Mouse (Mus musculus): ENCODE results near the gene Gm20388. TPM values are rescaled to one million over a fixed set of nuclear protein-coding genes. Genes with fewer than 3 reads are reported as not detected.

Gm20388 gene
- polyA plus RNA-seq, 1 experiment from 2014 or later: not detected

GRCm38 (mm10) chr8:120667561-120668373 lies 757.1 kb downstream of the Gm20388 start, which contains the start of the genes Gm27021 and Cox4i1:
TSS of gene Gm27021 (minus strand) at chr8:120668079.
TSS of gene Cox4i1 (plus strand) at chr8:120668222.
- under 1% methylated on average over 67 of the region's 105 CpGs for WGBS
- H3K4me1 ChIP-seq (replicated peaks; ENCODE audit: control insufficient read depth, insufficient read depth, low read length): peaks cover 18% of the 10 kb centered on the region
- peak within 1 kb of the TSS; percentile 93 for H3K4me3 ChIP-seq (ENCODE audit: low read depth, low read length)
- peak within 1 kb of the TSS; percentile 99 for H3K9ac ChIP-seq (ENCODE audit: low read depth, low read length)
- peak; percentile 33; the same call in 1 of the 2 replicates for TF ChIP-seq CTCF (IDR thresholded peaks at IDR 0.05; ENCODE audit: low read depth)
- H3K27me3 ChIP-seq (replicated peaks; ENCODE audit: control insufficient read depth, insufficient read depth, low read length): no peaks in the 10 kb centered on the region
- peak within 1 kb of the TSS; percentile 93 for H3K27ac ChIP-seq (ENCODE audit: low read depth, low read length)
- H3K4me2 ChIP-seq (replicated peaks; ENCODE audit: low read depth): peak within 1 kb of the TSS; percentile 76
- ATAC-seq: peak; percentile 91
- peaks cover 28% of the 10 kb centered on the region for H3K36me3 ChIP-seq (ENCODE audit: control insufficient read depth, insufficient read depth)
- no peaks in the 10 kb centered on the region for H3K9me3 ChIP-seq (ENCODE audit: control insufficient read depth)

GRCm38 (mm10) chr8:120668374-120668905 lies 757.8 kb downstream of the Gm20388 start, which contains the start of gene Emc8:
TSS of gene Emc8 (minus strand) at chr8:120668573.
- peaks cover 34% of the 10 kb centered on the region for H3K36me3 ChIP-seq (ENCODE audit: control insufficient read depth, insufficient read depth)
- peak within 1 kb of the TSS; percentile 93 for H3K27ac ChIP-seq (ENCODE audit: low read depth, low read length)
- peak within 1 kb of the TSS; percentile 76 for H3K4me2 ChIP-seq (replicated peaks; ENCODE audit: low read depth)
- peak within 1 kb of the TSS; percentile 99 for H3K9ac ChIP-seq (ENCODE audit: low read depth, low read length)
- H3K9me3 ChIP-seq (ENCODE audit: control insufficient read depth): no peaks in the 10 kb centered on the region
- TF ChIP-seq CTCF (IDR thresholded peaks at IDR 0.05; ENCODE audit: low read depth): no peak
- ATAC-seq: peak; percentile 47
- no peaks in the 10 kb centered on the region for H3K27me3 ChIP-seq (replicated peaks; ENCODE audit: control insufficient read depth, insufficient read depth, low read length)
- 2% methylated on average over 48 of the region's 51 CpGs for WGBS
- H3K4me3 ChIP-seq (ENCODE audit: low read depth, low read length): peak within 1 kb of the TSS; percentile 93
- peaks cover 18% of the 10 kb centered on the region for H3K4me1 ChIP-seq (replicated peaks; ENCODE audit: control insufficient read depth, insufficient read depth, low read length)

GRCm38 (mm10) chr8:120671775-120672174 lies 761.1 kb downstream of the Gm20388 start:
- no peak overlapping the region for H3K4me3 ChIP-seq (ENCODE audit: low read depth, low read length)
- H3K27ac ChIP-seq (ENCODE audit: low read depth, low read length): no peak overlapping the region
- H3K4me1 ChIP-seq (replicated peaks; ENCODE audit: control insufficient read depth, insufficient read depth, low read length): peaks cover 8% of the 10 kb centered on the region; the same call in 1 of the 2 replicates
- H3K27me3 ChIP-seq (replicated peaks; ENCODE audit: control insufficient read depth, insufficient read depth, low read length): no peaks in the 10 kb centered on the region
- no peak for ATAC-seq
- TF ChIP-seq CTCF (IDR thresholded peaks at IDR 0.05; ENCODE audit: low read depth): no peak
- no peak overlapping the region for H3K9ac ChIP-seq (ENCODE audit: low read depth, low read length)
- WGBS: 54% methylated on average over 6 of the region's 6 CpGs
- no peaks in the 10 kb centered on the region for H3K9me3 ChIP-seq (ENCODE audit: control insufficient read depth)
- H3K36me3 ChIP-seq (ENCODE audit: control insufficient read depth, insufficient read depth): peaks cover 48% of the 10 kb centered on the region
- H3K4me2 ChIP-seq (replicated peaks; ENCODE audit: low read depth): peak overlapping the region; percentile 38; the same call in 1 of the 2 replicates

- Histone ChIP-seq H3K4me3 (ENCODE audit: low read depth, low read length) (no peak overlapping the region), H3K4me2 (replicated peaks; ENCODE audit: low read depth) (no peak overlapping the region), H3K4me1 (replicated peaks; ENCODE audit: control insufficient read depth, insufficient read depth, low read length) (0 out of 2 replicates have a peak, but pooled peaks cover 4% of the 10 kb centered on the region), H3K9ac (ENCODE audit: low read depth, low read length) (no peak overlapping the region), H3K9me3 (ENCODE audit: control insufficient read depth) (no peaks in the 10 kb centered on the region), H3K36me3 (ENCODE audit: control insufficient read depth, insufficient read depth) (peaks cover 52% of the 10 kb centered on the region), H3K27ac (ENCODE audit: low read depth, low read length) (0 out of 2 replicates have a peak overlapping the region, but pooled peaks have one; percentile 15), H3K27me3 (replicated peaks; ENCODE audit: control insufficient read depth, insufficient read depth, low read length) (no peaks in the 10 kb centered on the region)
- TF ChIP-seq CTCF (IDR thresholded peaks at IDR 0.05; ENCODE audit: low read depth): no peak
- ATAC-seq: no peak
- WGBS: 87% methylated on average over 16 of the region's 16 CpGs
Observed at GRCm38 (mm10) chr8:120672626-120673229, 762.1 kb downstream of the Gm20388 start.

GRCm38 (mm10) chr8:120673298-120673697 lies 762.7 kb downstream of the Gm20388 start:
- H3K9ac ChIP-seq (ENCODE audit: low read depth, low read length): no peak overlapping the region
- no peaks in the 10 kb centered on the region for H3K9me3 ChIP-seq (ENCODE audit: control insufficient read depth)
- ATAC-seq: no peak
- 92% methylated on average over 7 of the region's 7 CpGs for WGBS
- no peak overlapping the region for H3K4me3 ChIP-seq (ENCODE audit: low read depth, low read length)
- no peaks in the 10 kb centered on the region for H3K27me3 ChIP-seq (replicated peaks; ENCODE audit: control insufficient read depth, insufficient read depth, low read length)
- no peak overlapping the region for H3K27ac ChIP-seq (ENCODE audit: low read depth, low read length)
- peaks cover 52% of the 10 kb centered on the region for H3K36me3 ChIP-seq (ENCODE audit: control insufficient read depth, insufficient read depth)
- H3K4me2 ChIP-seq (replicated peaks; ENCODE audit: low read depth): no peak overlapping the region
- 0 out of 2 replicates have a peak, but pooled peaks cover 4% of the 10 kb centered on the region for H3K4me1 ChIP-seq (replicated peaks; ENCODE audit: control insufficient read depth, insufficient read depth, low read length)
- TF ChIP-seq CTCF (IDR thresholded peaks at IDR 0.05; ENCODE audit: low read depth): no peak

- Histone ChIP-seq H3K27ac (ENCODE audit: low read depth, low read length) (no peak overlapping the region), H3K9me3 (ENCODE audit: control insufficient read depth) (no peaks in the 10 kb centered on the region), H3K9ac (ENCODE audit: low read depth, low read length) (no peak overlapping the region), H3K27me3 (replicated peaks; ENCODE audit: control insufficient read depth, insufficient read depth, low read length) (no peaks in the 10 kb centered on the region), H3K4me3 (ENCODE audit: low read depth, low read length) (no peak overlapping the region), H3K4me2 (replicated peaks; ENCODE audit: low read depth) (no peak overlapping the region), H3K4me1 (replicated peaks; ENCODE audit: control insufficient read depth, insufficient read depth, low read length) (no peaks in the 10 kb centered on the region; the same call in 1 of the 2 replicates), H3K36me3 (ENCODE audit: control insufficient read depth, insufficient read depth) (peaks cover 45% of the 10 kb centered on the region)
- 70% methylated on average over 8 of the region's 8 CpGs for WGBS
- TF ChIP-seq CTCF (IDR thresholded peaks at IDR 0.05; ENCODE audit: low read depth): peak; percentile 56
- ATAC-seq: no peak
Observed at GRCm38 (mm10) chr8:120675718-120676117, 765.1 kb downstream of the Gm20388 start.
